20 mouse cellular contexts compared by ENCODE assay signal in the genomic region with DNA sequence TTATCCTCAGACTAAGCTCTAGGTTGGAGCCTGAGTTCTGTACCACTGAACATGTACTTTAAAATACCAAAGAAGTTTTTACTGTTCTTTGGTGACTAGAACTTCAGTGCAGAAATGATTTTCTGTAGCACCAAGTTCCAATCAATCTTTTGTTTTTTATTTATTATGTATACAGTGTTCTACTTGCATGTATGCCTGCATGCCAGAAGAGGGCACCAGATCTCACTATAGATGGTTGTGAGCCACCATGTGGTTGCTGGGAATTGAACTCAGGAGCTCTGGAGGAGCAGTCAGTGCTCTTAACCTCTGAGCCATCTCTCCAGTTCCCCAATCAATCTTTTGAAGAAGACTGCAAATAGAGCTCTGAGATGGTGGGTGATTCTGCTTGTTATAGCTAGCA. TPM values are rescaled to one million over a fixed set of nuclear protein-coding genes. Genes with fewer than 3 reads are reported as not detected.
DNase-seq lines count a peak whose midpoint lies in the region; ATAC-seq and TF ChIP-seq lines count a peak whose summit lies in the region.
"Not testable (repeated sequence)": the region's sequence is repeated elsewhere in the genome, so short reads cannot be mapped to it uniquely, and the experiment has no call there.
"Had no signal": no experiment of that assay in that cellular context is flagged by ENCODE, and none has a peak within 500 bp of the region (broad histone marks: within the 10 kb centered on the region; RNA-seq: fewer than 3 reads in every experiment).

No protein-coding gene starts in this region.

- peak; percentile 48 for TF ChIP-seq CTCF in heart, adult 2 months (IDR thresholded peaks at IDR 0.05)
- TF ChIP-seq CTCF in intestine, postnatal 0 days (IDR thresholded peaks at IDR 0.05; ENCODE audit: low read depth) = peak; percentile 41; the same call in 1 of the 2 replicates
- TF ChIP-seq CTCF in left cerebral cortex, adult 2 months (IDR thresholded peaks at IDR 0.05) = peak; percentile 33
- peak; percentile 12; the same call in 1 of the 2 replicates for TF ChIP-seq CTCF in lung, embryonic 14.5 days (IDR thresholded peaks at IDR 0.05; ENCODE audit: low read depth)
- peak; percentile 37 for TF ChIP-seq CTCF in stomach, postnatal 0 days (IDR thresholded peaks at IDR 0.05; ENCODE audit: low read depth)

- TF ChIP-seq EP300 in heart, adult 2 months (IDR thresholded peaks at IDR 0.05; ENCODE audit: insufficient read depth, low read depth, low read length); stomach, postnatal 0 days (optimal IDR thresholded peaks at IDR 0.05): not testable (repeated sequence)

- not testable (repeated sequence) for H3K4me1 ChIP-seq in heart, adult 2 months (ENCODE audit: control insufficient read depth, insufficient read depth, low read length); intestine, postnatal 0 days (replicated peaks; ENCODE audit: control insufficient read depth, insufficient read depth, low read length); lung, embryonic 14.5 days (ENCODE audit: insufficient read depth); stomach, postnatal 0 days (replicated peaks; ENCODE audit: control insufficient read depth, insufficient read depth)

- H3K4me3 ChIP-seq in heart, adult 2 months; intestine, postnatal 0 days (ENCODE audit: low read depth, low read length); left cerebral cortex, adult 2 months; lung, embryonic 14.5 days (ENCODE audit: low read depth, low read length); stomach, postnatal 0 days (ENCODE audit: low read depth, low read length): not testable (repeated sequence)

- not testable (repeated sequence) for H3K79me2 ChIP-seq in heart, adult 2 months (replicated peaks; ENCODE audit: control insufficient read depth, insufficient read depth, low read length)

- not testable (repeated sequence) for TF ChIP-seq POLR2A in heart, adult 2 months (IDR thresholded peaks at IDR 0.05; ENCODE audit: insufficient read depth, low read depth, low read length)

- not testable (repeated sequence) for H3K36me3 ChIP-seq in heart, adult 2 months (ENCODE audit: control insufficient read depth, insufficient read depth, low read length); intestine, postnatal 0 days (ENCODE audit: control insufficient read depth, insufficient read depth); lung, embryonic 14.5 days (ENCODE audit: insufficient read depth); stomach, postnatal 0 days (ENCODE audit: control insufficient read depth, insufficient read depth, low read length)

- H3K27ac ChIP-seq in heart, adult 2 months; intestine, postnatal 0 days (ENCODE audit: low read depth, low read length); left cerebral cortex, adult 2 months; lung, embryonic 14.5 days (ENCODE audit: low read depth); stomach, postnatal 0 days (replicated peaks): not testable (repeated sequence)

- H3K9ac ChIP-seq in heart, adult 2 months (ENCODE audit: low read depth, low read length); intestine, postnatal 0 days (ENCODE audit: low read depth, low read length); lung, embryonic 14.5 days; stomach, postnatal 0 days (ENCODE audit: low read length): not testable (repeated sequence)

- intact Hi-C loops in heart, adult 2 months (cut with DNase I); left cerebral cortex, adult 2 months (cut with DNase I): not testable (repeated sequence)

- not testable (repeated sequence) for H3K9me3 ChIP-seq in intestine, postnatal 0 days (ENCODE audit: control insufficient read depth); lung, embryonic 14.5 days (ENCODE audit: low read depth, low read length); stomach, postnatal 0 days (ENCODE audit: control insufficient read depth, low read length)

- DNase-seq in CD4-positive, CD25-positive, alpha-beta regulatory T cell, adult 2 months (ENCODE audit: low read depth, low spot score) = peak; percentile 16
- DNase-seq in ES-CJ7 (ENCODE audit: low read depth, low spot score) (peak; percentile 30), R1 (ENCODE audit: low read depth, low spot score) (peak; percentile 42)
- not testable (repeated sequence) for DNase-seq in heart, adult 2 months; left cerebral cortex, adult 2 months (ENCODE audit: extremely low spot score in 1 of 2, low spot score in 2 of 2); lung, embryonic 14.5 days; stomach, postnatal 0 days (ENCODE audit: low spot score)

- H3K27me3 ChIP-seq in heart, adult 2 months (ENCODE audit: control insufficient read depth, insufficient read depth, low read length); intestine, postnatal 0 days (replicated peaks; ENCODE audit: control insufficient read depth, insufficient read depth, low read length); lung, embryonic 14.5 days (ENCODE audit: insufficient read depth, low read length); stomach, postnatal 0 days (ENCODE audit: control insufficient read depth, insufficient read depth, low read length): not testable (repeated sequence)

- not testable (repeated sequence) for H3K4me2 ChIP-seq in intestine, postnatal 0 days (replicated peaks; ENCODE audit: low read depth); lung, embryonic 14.5 days; stomach, postnatal 0 days (replicated peaks; ENCODE audit: low read depth)

- not testable (repeated sequence) for ATAC-seq in intestine, postnatal 0 days; lung, embryonic 14.5 days (ENCODE audit: insufficient read depth); stomach, postnatal 0 days (ENCODE audit: low FRiP score, low TSS enrichment)

RNA-seq across cellular contexts. Expression of a gene that starts 7.8 kb away (rescaled TPM):
- total RNA-seq in heart, adult 2 months (2021) = 1 to 10 TPM; 3.0 to 4.5 TPM
- 7.5 and 11.6 TPM in 2 replicates for polyA plus RNA-seq in heart, adult 2 months (2012; rRNA removed)
- polyA plus RNA-seq in intestine, postnatal 0 days (2015; fragmentation: Nextera tagmentation; extraction: Ambion mirVana) = 3.1 and 3.6 TPM in 2 replicates
- total RNA-seq in left cerebral cortex, adult 2 months (2021) = 1 to 10 TPM; 4.0 to 4.8 TPM
- 7.7 and 8.3 TPM in 2 replicates for polyA plus RNA-seq in lung, embryonic 14.5 days (2014; fragmentation: Nextera tagmentation; extraction: Ambion mirVana)
- 6.8 and 7.0 TPM in 2 replicates for polyA plus RNA-seq in stomach, postnatal 0 days (2015; fragmentation: Nextera tagmentation; extraction: Ambion mirVana)

RNA-seq across cellular contexts. Expression of a gene that starts 8.0 kb away (rescaled TPM):
- 10 to 100 TPM; 88.3 to 93.8 TPM for total RNA-seq in heart, adult 2 months (2021)
- polyA plus RNA-seq in heart, adult 2 months (2012; rRNA removed) = 53.3 and 63.3 TPM in 2 replicates
- 17.0 and 19.2 TPM in 2 replicates for polyA plus RNA-seq in intestine, postnatal 0 days (2015; fragmentation: Nextera tagmentation; extraction: Ambion mirVana)
- total RNA-seq in left cerebral cortex, adult 2 months (2021) = 100 to 1,000 TPM in 1 of 2 experiments, 10 to 100 TPM in 1; 96.8 to 101 TPM
- polyA plus RNA-seq in lung, embryonic 14.5 days (2014; fragmentation: Nextera tagmentation; extraction: Ambion mirVana) = 109 TPM in 2 replicates
- polyA plus RNA-seq in stomach, postnatal 0 days (2015; fragmentation: Nextera tagmentation; extraction: Ambion mirVana) = 20.7 and 21.9 TPM in 2 replicates

RNA-seq across cellular contexts. Expression of a gene that starts 19.7 kb away (rescaled TPM):
- total RNA-seq in heart, adult 2 months (2021) = not detected
- polyA plus RNA-seq in heart, adult 2 months (2012; rRNA removed) = 0.12 TPM in 1 of 2 replicates, not detected in the other
- polyA plus RNA-seq in intestine, postnatal 0 days (2015; fragmentation: Nextera tagmentation; extraction: Ambion mirVana) = 0.20 and 0.25 TPM in 2 replicates
- not detected for total RNA-seq in left cerebral cortex, adult 2 months (2021)
- 0.30 and 0.43 TPM in 2 replicates for polyA plus RNA-seq in lung, embryonic 14.5 days (2014; fragmentation: Nextera tagmentation; extraction: Ambion mirVana)
- 0.15 TPM in 1 of 2 replicates, not detected in the other for polyA plus RNA-seq in stomach, postnatal 0 days (2015; fragmentation: Nextera tagmentation; extraction: Ambion mirVana)
- total RNA-seq: adrenal gland, adult 2 months; adrenal gland, postnatal 14 days; adrenal gland, postnatal 4 days; forebrain, postnatal 0 days; gastrocnemius, adult 8-10 months; gastrocnemius, postnatal 25 days; heart, adult 18-20 months; heart, postnatal 14 days; heart, postnatal 4 days had no signal
- polyA plus RNA-seq: adrenal gland, adult 2 months; heart, embryonic 16.5 days had no signal

RNA-seq across cellular contexts. Expression of a gene that starts 20.2 kb away (rescaled TPM):
- 100 to 1,000 TPM; 104 to 125 TPM for total RNA-seq in heart, adult 2 months (2021)
- 244 and 272 TPM in 2 replicates for polyA plus RNA-seq in heart, adult 2 months (2012; rRNA removed)
- 179 TPM in 2 replicates for polyA plus RNA-seq in intestine, postnatal 0 days (2015; fragmentation: Nextera tagmentation; extraction: Ambion mirVana)
- total RNA-seq in left cerebral cortex, adult 2 months (2021) = 10 to 100 TPM; 87.9 to 90.9 TPM
- 151 and 161 TPM in 2 replicates for polyA plus RNA-seq in lung, embryonic 14.5 days (2014; fragmentation: Nextera tagmentation; extraction: Ambion mirVana)
- 119 and 122 TPM in 2 replicates for polyA plus RNA-seq in stomach, postnatal 0 days (2015; fragmentation: Nextera tagmentation; extraction: Ambion mirVana)

RNA-seq across cellular contexts. Expression of a gene that starts 55.3 kb away (rescaled TPM):
- not detected for total RNA-seq in heart, adult 2 months (2021)
- 0.39 and 2.1 TPM in 2 replicates for polyA plus RNA-seq in heart, adult 2 months (2012; rRNA removed)
- 521 and 623 TPM in 2 replicates for polyA plus RNA-seq in intestine, postnatal 0 days (2015; fragmentation: Nextera tagmentation; extraction: Ambion mirVana)
- total RNA-seq in left cerebral cortex, adult 2 months (2021) = 1 to 10 TPM; 1.1 to 1.8 TPM
- polyA plus RNA-seq in lung, embryonic 14.5 days (2014; fragmentation: Nextera tagmentation; extraction: Ambion mirVana) = 0.20 and 0.73 TPM in 2 replicates
- 3.2 and 4.0 TPM in 2 replicates for polyA plus RNA-seq in stomach, postnatal 0 days (2015; fragmentation: Nextera tagmentation; extraction: Ambion mirVana)
- total RNA-seq: common myeloid progenitor, adult 5-6 weeks; heart, adult 18-20 months had no signal
- polyA plus RNA-seq: G1E had no signal
